Mouse (Mus musculus): Measurements from ENCODE around the gene Cmah.

DNA sequence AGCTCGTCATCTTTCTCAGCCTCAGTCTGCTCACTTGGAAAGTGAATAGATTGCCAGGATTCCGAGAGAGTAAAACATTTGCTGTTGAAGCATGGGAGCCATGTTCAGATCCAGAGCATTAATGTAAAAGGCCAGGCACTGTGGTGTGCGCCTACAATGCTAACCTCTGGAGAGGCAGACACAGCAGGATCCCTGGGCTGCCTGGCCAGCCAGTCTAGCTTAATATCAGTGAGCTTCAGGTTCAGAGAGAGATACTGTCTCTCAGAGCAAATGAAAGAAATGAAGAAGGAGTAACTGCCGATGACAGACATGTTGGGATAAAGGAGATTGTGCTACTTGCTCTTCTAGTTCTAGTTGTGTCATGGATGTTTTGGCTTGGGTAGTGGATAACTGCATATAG, 91.6 kb downstream of the Cmah start:
- TF ChIP-seq POLR2A (IDR thresholded peaks at IDR 0.05; ENCODE audit: low read depth, low read length) (no peak), CTCF (IDR thresholded peaks at IDR 0.05; ENCODE audit: borderline replicate concordance, insufficient read depth, low read length) (no peak)
